Mouse (Mus musculus): ENCODE results near the gene Slc4a2. TPM values are rescaled to one million over a fixed set of nuclear protein-coding genes. Genes with fewer than 3 reads are reported as not detected.

Gene Slc4a2
- total RNA-seq, 2 experiments from 2014 or later, result 40.3 to 42.6 TPM

DNA sequence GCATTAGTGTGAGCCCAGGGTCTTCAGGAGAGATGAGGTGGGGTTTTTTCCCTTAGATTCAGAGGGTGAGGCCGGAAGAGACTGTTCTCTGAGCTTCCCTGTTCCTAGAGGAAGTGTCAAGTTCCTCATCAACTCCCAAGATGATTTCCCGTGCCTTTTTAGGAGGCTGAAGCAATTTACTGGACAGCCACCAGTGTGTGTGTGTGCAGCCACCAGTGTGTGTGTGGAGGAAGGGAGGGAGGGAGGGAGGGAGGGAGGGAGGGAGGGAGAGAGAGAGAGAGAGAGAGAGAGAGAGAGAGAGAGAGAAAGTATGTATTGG lies 30.3 kb downstream of the Slc4a2 start:
- no peak for DNase-seq (ENCODE audit: low spot score in 2 of 2)

DNA sequence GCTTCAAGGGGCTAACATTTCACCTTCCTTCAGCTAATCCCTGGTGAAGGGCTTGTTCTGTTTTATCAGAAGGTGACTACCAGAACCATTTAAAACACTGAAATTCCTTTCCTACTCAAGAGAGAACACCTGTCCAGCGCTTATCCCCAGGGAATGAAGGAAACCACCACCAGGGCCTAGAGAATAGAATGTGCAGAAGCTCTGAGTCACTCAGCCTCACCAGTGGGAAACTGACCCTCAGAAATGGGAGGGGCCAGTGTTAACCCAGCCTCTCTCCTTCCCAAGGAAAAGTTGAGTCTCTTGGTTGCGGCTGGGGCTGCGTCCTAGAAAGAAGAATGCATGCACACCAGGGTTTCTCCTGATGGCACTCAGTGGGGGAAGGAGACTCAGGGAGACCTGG lies 31.4 kb downstream of the Slc4a2 start:
- no peak for DNase-seq (ENCODE audit: low spot score in 2 of 2)

DNA sequence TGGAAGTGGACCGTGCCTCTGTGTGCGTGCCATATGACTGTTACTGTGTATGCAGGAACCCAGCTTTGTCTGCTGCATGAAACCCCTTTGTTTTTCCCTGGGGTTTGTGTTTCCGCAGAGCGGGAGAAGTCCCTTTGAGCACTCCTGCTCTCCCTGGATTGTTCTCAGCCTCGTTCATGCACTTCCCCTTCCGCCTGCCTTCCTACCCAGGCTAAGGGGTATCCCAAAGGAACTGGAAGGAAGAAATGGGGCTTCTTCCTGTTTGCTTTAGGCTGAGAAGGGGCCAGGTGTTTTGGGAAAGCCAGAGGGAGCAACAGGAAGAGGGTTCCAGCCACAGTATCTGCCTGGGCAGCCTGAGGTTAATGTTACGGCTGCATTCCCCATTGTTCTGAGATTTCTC lies 32.0 kb downstream of the Slc4a2 start:
- DNase-seq (ENCODE audit: low spot score in 2 of 2), result no peak

DNA sequence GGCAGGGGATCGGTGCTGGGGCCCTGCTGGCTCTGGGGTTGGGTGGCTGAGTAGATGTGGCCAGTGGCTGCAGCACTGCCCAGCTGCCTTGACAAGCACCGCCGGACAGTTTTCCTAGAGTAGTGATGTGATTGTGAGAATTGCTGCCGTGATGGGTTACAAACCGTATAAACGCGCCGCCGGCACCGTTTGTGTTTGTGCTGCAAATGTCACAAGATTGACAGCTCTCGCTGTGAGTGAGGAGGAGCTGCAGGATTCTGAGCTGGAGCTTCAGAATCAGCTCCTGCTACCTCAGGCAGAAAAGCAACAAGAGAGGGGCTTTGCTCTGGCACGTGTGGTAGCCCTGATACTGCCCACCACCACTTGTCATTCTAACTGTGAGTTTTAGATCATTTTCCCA lies 43.1 kb downstream of the Slc4a2 start:
- DNase-seq (ENCODE audit: low spot score in 2 of 2), result no peak

DNA sequence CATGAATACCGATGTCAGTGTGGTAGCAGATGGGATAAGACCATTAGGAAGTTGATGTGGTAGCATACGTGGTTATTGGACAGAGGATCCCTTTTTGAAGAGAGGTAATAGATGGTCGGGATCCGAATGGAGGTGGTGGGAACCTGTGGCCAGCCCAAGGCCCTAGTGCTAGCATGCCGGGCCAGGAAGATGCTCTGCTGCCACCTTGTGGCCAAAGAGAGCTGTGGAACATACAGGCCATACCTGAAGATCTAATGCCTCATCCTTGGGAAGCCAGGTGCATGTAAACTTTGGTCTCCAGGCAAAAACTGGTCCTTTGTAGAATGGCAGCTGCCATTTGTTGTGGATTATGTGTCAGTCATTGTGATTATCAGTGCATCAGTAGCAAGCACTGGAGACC lies 47.0 kb downstream of the Slc4a2 start:
- peak in 1 of 2 experiments; percentile 69 for DNase-seq (ENCODE audit: low spot score in 2 of 2)

DNA sequence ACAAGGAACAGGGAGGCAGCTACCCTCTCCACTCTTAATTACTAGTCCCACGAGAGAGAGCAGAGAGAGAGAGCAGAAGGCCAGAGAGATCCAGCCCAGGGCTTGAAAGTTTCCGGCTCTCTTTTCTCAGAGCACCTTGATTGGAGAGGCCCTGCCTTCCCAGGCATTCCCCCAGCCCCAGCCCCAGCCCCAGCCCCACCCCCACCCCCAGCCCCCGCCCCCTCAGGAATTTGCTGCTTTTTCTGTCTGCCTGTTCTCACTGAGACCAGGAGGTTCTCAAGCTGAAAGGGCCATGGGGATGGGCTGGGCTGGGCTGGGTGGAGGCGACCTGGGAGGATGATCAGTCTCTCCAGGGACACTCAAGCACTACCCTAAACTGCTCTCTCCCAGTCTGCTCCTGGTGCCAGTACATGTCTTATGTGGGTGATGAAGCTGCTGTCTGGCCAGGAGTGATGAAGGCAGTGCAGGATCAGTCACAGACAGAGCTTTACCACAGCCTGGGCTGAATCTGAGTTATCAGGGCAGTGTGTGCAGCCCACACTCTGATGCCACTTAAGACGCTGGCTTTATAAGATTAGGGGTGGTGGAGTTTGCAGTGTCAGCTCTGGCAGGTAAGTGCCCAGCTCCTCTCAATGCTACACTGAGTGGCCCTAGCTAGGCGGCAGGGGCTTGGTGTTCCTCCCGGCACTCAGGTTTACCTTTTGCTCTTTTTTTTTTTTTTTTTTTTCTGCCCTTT lies 49.4 kb downstream of the Slc4a2 start:
- DNase-seq (ENCODE audit: low spot score in 2 of 2), result no peak

DNA sequence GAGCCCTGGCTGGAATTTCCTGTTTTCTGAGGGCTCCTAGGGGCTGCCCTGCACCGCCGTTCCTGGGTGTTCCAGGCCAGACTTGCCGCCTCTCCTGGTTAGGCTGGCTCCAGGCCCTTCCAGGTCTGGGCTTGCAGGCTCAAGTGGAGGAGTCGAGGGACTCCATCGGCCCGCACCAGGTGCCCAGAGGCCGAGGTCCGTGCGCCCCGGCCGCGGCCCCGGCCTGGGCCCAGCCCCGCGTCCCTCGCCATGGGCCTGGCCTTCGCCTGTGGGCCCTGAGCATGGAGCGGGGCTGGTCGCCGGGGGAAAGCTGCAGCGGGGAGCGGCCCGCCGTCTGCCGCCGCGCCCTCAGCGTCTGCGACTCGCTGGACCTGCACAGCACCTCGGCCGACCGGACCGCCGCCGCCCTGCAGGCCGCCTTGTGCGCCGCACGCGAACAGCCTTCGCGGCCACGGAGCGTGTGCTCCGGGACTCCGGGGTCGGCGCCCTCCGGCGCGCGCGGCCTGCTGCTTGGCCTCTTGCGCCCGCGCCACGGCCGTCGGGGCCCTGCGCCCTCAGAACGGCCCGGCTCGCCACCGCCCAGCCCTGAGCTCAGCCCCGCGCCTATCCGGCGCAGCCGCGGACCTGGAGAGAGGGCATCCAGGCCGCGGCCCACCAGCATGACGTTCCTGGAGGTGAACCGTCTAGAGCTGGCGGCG lies 50.5 kb downstream of the Slc4a2 start:
- DNase-seq (ENCODE audit: low spot score in 2 of 2), result no peak

DNA sequence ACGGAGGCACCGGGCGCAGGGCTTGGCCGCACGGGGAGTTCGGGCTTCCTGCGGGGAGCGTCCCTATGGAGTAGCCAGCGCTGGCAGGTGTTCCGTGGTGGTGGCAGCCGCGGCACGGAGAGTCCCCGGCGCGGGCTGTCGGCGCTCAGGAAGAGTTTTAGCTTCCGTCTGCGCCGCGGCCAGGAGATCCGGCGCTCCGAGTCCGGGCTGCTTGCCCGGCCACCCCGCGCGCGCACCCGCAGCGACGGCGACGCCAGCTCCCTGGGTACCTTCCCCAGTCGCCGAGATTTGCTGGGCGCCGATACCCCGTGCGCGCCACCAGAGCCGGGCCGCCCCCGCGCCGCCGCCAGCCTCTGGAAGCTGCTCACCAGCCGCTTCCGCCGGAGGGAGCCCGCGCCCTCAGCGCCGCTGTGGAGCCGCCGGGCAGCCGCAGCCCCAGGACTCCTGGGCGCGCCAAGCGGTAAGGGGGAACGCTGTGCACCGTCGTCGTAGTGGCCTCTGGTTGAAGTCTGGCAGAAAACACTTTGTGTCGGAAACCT lies 51.2 kb downstream of the Slc4a2 start:
- peak; percentile 41 to 52 for DNase-seq (ENCODE audit: low spot score in 2 of 2)

DNA sequence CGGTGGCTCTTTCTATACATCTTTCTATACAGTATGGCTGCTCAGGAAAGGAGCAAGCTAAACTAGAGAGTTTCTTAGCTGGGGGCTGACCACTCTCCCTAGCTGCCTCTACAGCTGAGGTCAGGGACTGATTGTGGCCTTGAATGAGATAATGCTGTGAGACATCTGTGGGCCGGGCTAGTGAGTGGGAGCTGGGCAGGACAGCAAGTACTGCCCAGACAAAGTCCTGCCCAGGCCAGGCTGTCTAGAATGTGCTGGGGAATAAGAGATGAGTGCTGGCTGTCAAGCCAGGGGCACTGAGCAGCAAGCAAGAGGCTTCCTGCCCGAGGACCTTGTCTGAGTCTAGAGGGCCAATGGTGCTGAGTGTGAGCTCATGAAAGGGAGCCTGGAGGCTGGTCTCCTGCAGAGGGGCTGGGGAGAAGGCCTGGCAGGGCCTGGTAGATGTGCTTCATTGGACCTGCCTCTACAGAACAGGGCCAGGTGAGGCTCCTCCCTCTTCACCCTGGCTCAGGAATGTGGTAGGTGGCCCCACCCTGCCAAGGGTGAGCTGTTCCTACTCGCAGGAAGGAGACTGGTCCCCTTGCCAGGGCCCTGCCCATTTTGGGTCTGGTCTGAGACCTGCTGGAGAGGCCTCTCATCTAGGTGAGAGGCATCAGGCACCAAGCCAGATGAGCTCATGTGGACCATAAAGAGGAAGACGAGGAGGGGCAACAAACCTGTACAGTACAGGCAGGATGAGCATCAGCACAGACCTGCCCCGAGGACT lies 52.0 kb downstream of the Slc4a2 start:
- peak in 1 of 2 experiments; percentile 16 for DNase-seq (ENCODE audit: low spot score in 2 of 2)

DNA sequence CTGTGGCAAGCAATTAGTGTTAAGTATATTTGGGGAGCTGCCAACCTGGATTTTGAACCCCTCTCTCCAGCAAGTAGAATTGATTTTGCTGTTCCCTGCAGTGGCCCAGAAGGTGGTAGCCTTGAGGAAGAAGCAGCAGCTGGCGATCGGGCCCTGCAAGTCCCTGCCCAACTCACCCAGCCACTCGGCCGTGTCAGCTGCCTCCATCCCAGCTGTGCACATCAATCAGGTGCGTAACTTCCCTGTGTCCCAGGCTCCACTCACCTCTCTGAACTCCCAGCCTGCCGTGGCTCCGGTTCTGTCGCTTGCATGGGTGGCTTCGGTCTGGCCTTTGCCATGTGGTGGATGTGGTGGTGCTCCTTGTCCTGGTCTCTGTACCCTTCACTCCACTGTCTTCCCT lies 54.3 kb downstream of the Slc4a2 start:
- DNase-seq (ENCODE audit: low spot score in 2 of 2), result no peak

DNA sequence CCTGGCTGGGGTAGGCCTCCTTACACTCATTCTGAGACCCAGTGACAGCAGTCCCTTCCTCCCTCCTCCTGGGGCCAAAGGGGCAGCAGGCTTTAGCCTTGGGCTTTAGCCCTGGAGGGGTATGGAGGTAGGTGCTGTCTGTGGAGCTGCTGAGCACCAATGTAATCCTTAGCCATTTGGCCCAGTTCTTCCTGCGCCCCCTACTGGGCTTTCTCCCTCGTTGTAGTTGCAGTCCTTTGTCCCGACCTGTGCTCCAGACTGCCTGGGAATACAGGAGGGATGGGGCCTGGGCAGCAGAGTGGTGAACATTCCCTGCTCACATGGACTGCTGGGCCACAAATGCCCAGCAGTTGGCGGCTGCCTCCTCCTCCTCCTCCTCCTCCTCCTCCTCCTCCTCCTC lies 58.0 kb downstream of the Slc4a2 start:
- peak; percentile 48 to 72 for DNase-seq (ENCODE audit: low spot score in 2 of 2)

DNA sequence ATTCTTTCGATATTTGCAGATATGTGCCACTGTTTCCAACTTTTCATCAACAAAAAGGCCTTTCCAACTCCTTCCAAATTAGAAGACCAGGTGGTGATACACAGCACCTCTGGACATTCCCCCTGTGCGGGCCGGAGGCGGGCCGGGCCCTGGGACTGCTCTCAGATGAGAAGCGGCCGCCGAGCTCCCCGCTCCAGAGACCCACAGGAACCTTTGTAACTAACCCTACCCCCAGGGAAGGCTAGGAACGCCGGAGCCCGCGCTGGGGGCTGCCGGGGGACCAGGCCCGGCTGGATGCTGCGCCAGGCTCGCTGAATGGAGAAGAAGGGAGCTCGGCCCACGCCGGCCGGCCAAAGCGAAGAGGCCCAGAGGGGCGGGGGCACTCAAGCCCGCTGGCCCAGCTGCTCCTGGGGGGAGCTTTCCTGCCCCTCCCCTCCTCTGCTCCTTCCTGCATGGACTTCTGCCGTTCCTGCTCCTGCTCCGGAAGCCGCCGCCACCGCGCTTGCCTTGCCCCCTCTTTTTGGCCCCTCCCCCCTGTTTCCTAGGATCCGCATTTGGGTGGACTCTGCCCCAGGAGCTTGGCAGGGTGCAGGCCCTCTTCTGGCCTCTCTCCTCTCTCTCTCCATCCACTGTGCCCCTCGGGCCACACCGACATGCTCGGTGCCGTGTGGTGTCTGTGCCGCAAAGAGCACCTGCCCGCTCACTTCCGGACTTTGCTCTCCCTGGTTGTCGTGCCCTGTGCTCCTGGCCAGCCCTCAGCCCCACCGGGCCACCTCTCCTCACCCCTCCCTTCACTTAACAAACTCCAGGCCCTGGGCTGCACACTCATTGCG lies 58.8 kb downstream of the Slc4a2 start:
- DNase-seq (ENCODE audit: low spot score in 2 of 2), result peak in 1 of 2 experiments; percentile 27

DNA sequence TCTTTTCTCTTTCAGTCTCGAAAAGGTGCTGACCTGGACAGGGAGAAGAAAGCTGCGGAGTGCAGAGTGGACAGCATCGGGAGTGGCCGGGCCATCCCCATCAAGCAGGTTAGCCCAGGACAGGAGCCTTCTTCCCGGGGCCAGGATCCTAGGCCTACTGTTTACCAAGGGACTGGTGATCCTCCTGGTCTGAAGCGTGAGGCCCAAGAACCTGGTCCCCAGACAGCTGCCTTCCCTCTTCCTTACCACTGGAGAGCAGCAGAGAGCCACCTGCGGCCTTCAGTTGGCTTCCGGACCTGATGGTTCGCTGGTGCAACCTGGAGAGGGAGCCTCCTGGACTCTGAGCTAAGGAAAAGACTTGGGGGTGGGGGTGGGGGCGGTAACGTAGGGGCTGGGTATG lies 59.7 kb downstream of the Slc4a2 start:
- DNase-seq (ENCODE audit: low spot score in 2 of 2), result peak; percentile 20 to 54

DNA sequence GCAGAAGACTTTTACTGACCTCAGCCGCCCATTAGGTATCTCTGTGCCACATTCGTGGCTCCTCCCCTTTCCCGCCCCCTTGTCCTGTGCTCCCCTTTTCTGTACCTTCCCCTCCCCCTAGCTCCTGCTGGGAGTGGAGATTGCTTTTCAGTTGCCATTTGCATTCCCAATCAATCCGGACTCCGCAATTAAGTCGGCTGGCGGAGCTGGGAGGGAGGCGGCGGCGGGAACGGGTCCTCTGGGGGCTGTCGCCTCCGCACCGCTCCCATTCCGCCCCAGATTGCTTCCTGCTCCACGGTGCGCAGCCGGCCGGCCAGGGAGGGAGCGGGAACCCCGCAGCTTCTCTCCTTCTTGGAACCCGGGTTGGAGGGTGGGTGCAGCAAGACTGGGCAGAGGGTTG lies 61.3 kb downstream of the Slc4a2 start:
- DNase-seq (ENCODE audit: low spot score in 2 of 2), result peak in 1 of 2 experiments; percentile 17

DNA sequence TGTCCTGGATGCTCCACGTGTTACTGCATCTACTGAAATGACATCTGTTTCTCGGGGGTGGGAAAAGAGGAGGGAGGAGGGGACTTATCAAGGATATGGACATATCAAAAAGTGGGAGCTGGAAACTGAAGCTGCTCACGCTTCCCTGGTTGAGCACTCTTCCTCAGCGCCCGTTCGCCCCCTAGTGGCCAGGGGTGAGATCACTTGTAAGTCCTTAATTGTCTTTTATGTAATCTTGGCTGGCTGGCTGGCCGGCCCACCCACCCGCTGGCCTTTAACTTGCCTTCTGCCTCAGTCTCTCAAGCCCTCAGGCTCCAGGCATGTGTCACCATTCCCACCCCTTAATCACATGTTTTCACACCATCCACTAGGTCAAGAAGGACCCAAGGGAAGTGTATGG lies 62.5 kb downstream of the Slc4a2 start:
- peak; percentile 84 to 89 for DNase-seq (ENCODE audit: low spot score in 2 of 2)

DNA sequence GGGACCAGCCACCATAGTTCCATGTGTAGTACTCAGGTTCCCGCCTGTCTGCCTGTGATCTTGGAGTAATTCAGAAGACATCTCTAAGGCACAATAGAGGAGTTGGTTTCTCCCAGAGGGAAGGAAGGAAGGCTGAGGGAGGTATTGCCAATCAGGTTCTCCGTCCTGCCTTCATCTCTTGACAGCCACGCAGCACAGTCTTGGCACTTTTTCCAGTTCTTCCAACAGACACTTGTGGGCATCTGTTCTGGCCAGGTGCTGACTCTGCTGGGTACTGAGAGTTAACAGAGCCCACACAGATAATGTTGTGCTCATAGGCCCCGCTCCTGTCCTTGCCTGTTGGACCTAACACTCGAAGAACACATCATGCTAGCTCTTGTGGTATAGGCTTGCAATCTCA lies 63.1 kb downstream of the Slc4a2 start:
- no peak for DNase-seq (ENCODE audit: low spot score in 2 of 2)

DNA sequence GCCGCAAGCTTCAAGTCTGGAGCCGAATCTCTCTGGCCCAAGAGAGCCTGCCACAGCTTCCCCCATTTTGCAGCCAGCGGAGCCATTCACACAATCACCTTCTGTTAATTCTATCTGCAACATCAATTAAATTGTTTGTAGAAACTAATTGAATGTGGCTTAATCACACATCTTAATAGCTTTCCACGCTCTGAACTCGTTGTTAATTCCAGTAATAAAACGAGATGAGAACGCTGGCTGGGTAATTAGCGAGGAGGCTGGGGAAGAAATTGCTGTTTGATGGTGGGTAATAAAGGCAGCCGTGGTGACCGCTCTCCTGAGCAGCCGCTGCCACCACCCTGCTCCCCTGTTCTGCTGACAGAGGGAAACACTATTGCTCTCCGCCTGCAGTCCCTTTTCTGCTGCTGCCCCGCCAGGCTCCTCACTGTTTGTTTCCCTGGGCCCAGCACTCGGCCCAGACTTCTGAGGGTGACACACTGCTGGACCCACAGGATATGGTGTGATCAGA lies 66.8 kb downstream of the Slc4a2 start:
- DNase-seq (ENCODE audit: low spot score in 2 of 2), result no peak

Data from gastrocnemius, postnatal 4 days (tissue).